Mouse (Mus musculus): ENCODE data around the gene Ccdc141. TPM values are rescaled to one million over a fixed set of nuclear protein-coding genes. Genes with fewer than 3 reads are reported as not detected.

Ccdc141 gene
- 1.3 TPM for polyA plus RNA-seq (2017; shearing (Covaris generic))

DNA sequence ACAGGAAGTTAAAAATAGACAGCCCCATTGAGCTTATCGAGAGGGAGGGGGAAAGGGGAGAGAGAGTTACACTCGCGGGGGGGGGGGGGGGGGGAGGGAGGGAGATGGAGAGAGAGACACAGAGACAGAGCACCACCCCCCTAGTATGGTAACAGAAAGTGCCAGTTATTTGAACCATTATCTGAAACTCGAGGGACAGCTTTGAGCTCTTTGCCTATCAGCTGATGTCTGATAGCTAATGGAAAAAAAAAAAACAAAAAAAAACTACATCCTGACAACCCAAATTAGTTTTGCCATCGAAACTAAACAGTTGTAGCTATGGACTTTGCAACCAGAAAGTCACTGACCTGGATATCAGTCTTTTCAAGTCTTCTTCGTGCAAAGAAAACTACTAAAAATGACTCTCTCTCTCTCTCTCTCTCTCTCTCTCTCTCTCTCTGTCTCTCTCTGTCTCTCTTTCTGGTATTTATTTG, at the start of gene Ccdc141:
Ccdc141 (minus strand) TSS at position 4 of the 473 bp plus-strand sequence.

DNA sequence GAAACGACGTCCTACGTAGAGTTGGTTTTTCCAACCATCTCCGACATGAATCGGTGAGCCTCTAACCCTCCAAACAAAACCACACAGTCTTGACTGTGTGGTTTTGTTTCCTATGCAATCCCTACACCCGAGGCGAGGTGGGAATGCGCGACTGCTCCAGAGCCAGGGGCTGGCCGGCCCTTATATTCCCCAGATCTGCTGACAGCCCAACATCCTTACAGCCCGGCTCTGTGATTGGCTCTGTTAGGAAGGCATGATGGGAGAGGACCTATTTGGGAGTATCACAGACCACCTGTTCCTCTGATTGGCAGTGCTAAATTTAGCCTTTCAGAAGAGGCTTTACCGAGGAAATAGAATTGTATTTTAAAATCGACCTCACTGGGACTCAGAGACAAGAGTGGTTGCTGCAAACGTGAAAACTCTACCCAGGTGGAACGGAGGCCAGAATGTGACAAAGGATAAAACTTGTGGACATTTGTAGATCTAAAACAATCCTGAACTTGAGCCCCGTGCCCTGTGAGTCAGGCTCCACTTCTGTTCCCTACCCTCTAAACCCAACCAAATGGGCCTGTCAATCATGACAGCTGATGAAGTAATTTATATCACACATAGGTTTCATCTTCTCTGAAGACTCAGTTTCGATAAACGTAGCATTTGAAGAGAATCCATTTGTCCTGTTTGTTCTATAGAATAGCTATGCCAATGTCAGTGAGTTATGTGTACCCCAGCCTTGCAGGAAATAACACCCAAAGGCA, 187.9 kb downstream of the Ccdc141 start, which contains the start of gene Ttn:
Ttn (minus strand) TSS at position 157 of the 755 bp plus-strand sequence.

Other genes with a start within 250 kb of the Ccdc141 start
- 0.10 TPM for gene Ttn, start 188.1 kb downstream of the Ccdc141 start, polyA plus RNA-seq (2017; shearing (Covaris generic))
- 3.0 TPM for gene Sestd1, start 110.0 kb upstream of the Ccdc141 start, polyA plus RNA-seq (2017; shearing (Covaris generic))

All from naive thymus-derived CD4-positive, alpha-beta T cell, adult 5 months (primary cell).